Mouse (Mus musculus): ENCODE measurements around the gene St3gal4. TPM values are rescaled to one million over a fixed set of nuclear protein-coding genes. Genes with fewer than 3 reads are reported as not detected.

The St3gal4 gene
- polyA plus RNA-seq, 2 experiments = 14.5 to 35.6 TPM

DNA sequence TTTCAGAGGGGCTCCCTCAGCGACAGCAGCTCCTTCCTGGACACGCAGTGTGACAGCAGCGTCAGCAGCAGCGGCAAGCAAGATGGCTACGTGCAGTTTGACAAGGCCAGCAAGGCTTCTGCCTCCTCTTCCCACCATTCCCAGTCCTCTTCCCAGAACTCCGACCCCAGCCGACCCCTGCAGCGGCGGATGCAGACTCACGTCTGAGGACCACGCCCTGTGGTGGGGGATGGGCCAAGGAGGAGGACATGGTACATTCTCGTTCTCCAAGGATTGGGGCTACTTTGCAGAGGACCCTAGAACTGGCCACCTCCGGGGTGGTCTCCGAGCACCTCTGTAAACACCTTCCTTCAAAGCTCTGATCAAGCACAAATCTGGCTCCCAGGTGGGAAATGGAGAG lies 84.0 kb downstream of the St3gal4 start:
- Histone ChIP-seq H3K4me2 (replicated peaks; ENCODE audit: low read depth, low read length, severe bottlenecking) (no peak overlapping the region), H3K9me3 (ENCODE audit: control insufficient read depth, low read length) (no peaks in the 10 kb centered on the region), H3K4me1 (ENCODE audit: control insufficient read depth, insufficient read depth, low read length) (no peaks in the 10 kb centered on the region), H3K9ac (ENCODE audit: low read depth, low read length, severe bottlenecking) (no peak overlapping the region), H3K27ac (replicated peaks; ENCODE audit: low read depth, low read length) (no peak overlapping the region), H3K36me3 (ENCODE audit: control insufficient read depth, insufficient read depth, low read length) (no peaks in the 10 kb centered on the region), H3K4me3 (replicated peaks; ENCODE audit: low read length) (no peak overlapping the region), H3K27me3 (ENCODE audit: control insufficient read depth, insufficient read depth, low read length) (no peaks in the 10 kb centered on the region)
- WGBS = 43% methylated on average over 14 of the region's 14 CpGs
- DNase-seq (ENCODE audit: low spot score) (no peak), ATAC-seq (ENCODE audit: low FRiP score, low read depth) (no peak)
- no peak for TF ChIP-seq POLR2A (IDR thresholded peaks at IDR 0.05; ENCODE audit: borderline replicate concordance, extremely low read depth, insufficient read depth, insufficient read length)

DNA sequence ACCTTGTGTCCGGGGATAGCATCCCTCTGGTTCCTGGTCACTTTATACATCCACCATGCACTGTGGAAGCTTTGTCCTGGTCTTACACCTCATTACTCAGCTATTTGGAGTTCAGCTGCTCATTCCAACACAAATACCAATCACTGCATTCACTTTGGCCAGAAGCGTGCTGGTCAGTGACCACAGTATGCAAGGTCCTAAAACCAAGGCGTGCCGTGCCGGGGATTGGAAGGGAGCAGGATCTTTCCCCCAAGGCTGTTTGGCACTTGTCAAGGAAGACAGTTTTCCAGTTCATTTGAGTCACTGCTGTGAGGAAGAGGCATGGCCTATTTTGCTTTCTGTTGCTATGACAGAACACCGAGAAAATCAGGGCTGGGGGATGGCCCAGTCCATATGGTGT lies 86.6 kb downstream of the St3gal4 start:
- no peak for DNase-seq (ENCODE audit: low spot score)
- Histone ChIP-seq H3K4me2 (replicated peaks; ENCODE audit: low read depth, low read length, severe bottlenecking) (no peak overlapping the region), H3K36me3 (ENCODE audit: control insufficient read depth, insufficient read depth, low read length) (no peaks in the 10 kb centered on the region; the same call in 1 of the 2 replicates), H3K9ac (ENCODE audit: low read depth, low read length, severe bottlenecking) (no peak overlapping the region), H3K4me1 (ENCODE audit: control insufficient read depth, insufficient read depth, low read length) (no peaks in the 10 kb centered on the region), H3K27me3 (ENCODE audit: control insufficient read depth, insufficient read depth, low read length) (no peaks in the 10 kb centered on the region), H3K9me3 (ENCODE audit: control insufficient read depth, low read length) (no peaks in the 10 kb centered on the region), H3K4me3 (replicated peaks; ENCODE audit: low read length) (no peak overlapping the region), H3K27ac (replicated peaks; ENCODE audit: low read depth, low read length) (no peak overlapping the region)
- no peak for TF ChIP-seq POLR2A (IDR thresholded peaks at IDR 0.05; ENCODE audit: borderline replicate concordance, extremely low read depth, insufficient read depth, insufficient read length)
- 80% methylated on average over 6 of the region's 6 CpGs for WGBS
- no peak for ATAC-seq (ENCODE audit: low FRiP score, low read depth)

DNA sequence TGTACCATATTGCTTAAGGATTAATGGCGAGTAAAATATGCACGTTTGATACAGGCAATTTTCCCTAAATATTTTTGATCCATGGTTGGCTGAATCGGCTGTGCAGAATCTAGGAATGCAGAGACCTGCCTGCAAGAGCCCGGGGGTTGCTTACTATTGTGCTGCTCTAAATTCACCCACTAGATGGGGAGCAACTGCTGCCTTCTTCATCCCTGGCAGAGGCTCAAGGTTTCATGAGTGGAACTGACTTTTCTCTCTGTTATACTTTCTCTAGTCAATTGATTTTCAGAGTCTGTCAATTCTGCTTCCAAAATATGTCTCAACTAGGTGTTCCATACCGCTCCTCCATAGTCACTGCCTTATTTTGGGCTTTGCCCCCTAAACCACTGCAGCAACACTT lies 88.2 kb downstream of the St3gal4 start:
- Histone ChIP-seq H3K4me3 (replicated peaks; ENCODE audit: low read length) (no peak overlapping the region), H3K27ac (replicated peaks; ENCODE audit: low read depth, low read length) (no peak overlapping the region), H3K27me3 (ENCODE audit: control insufficient read depth, insufficient read depth, low read length) (no peaks in the 10 kb centered on the region), H3K9ac (ENCODE audit: low read depth, low read length, severe bottlenecking) (no peak overlapping the region), H3K4me1 (ENCODE audit: control insufficient read depth, insufficient read depth, low read length) (peaks cover 8% of the 10 kb centered on the region), H3K4me2 (replicated peaks; ENCODE audit: low read depth, low read length, severe bottlenecking) (no peak overlapping the region), H3K9me3 (ENCODE audit: control insufficient read depth, low read length) (no peaks in the 10 kb centered on the region), H3K36me3 (ENCODE audit: control insufficient read depth, insufficient read depth, low read length) (no peaks in the 10 kb centered on the region; the same call in 1 of the 2 replicates)
- WGBS = 81% methylated on average over 5 of the region's 5 CpGs
- TF ChIP-seq POLR2A (IDR thresholded peaks at IDR 0.05; ENCODE audit: borderline replicate concordance, extremely low read depth, insufficient read depth, insufficient read length) = no peak
- ATAC-seq (ENCODE audit: low FRiP score, low read depth) (0 out of 2 replicates have a peak, but pooled peaks have one; percentile 45), DNase-seq (ENCODE audit: low spot score) (peak; percentile 50)

DNA sequence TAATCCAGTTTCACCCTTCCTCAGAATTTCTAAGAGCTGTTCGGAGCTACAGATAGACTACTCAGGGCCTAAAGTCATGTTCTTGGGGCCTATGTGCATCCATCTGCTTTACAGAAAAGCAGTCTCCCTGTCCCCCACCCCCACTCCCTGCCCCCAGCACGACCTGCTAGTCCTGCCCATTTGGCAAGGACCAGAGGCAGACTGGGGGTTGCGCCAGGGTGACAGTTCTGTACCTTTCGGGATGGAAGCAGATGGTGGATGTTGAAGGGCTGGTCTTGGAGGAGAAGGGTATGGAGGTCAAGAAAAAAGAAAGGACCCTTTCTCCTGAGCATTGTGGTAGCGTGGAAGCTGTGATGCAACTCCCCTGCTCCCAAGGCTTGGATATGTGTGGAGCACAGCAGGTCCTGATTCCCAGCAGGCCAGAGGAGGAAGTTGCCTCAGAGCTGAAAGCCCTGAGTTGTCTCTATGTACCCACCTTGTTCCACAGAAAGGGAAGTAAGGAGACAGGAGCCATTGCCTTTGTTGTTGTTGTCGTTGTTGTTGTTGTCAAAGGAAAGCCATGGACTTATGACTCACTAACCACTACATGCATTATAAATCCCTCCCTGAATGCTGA lies 91.6 kb downstream of the St3gal4 start:
- Histone ChIP-seq H3K4me2 (replicated peaks; ENCODE audit: low read depth, low read length, severe bottlenecking) (no peak overlapping the region), H3K4me1 (ENCODE audit: control insufficient read depth, insufficient read depth, low read length) (peaks cover 19% of the 10 kb centered on the region), H3K27me3 (ENCODE audit: control insufficient read depth, insufficient read depth, low read length) (no peaks in the 10 kb centered on the region), H3K27ac (replicated peaks; ENCODE audit: low read depth, low read length) (no peak overlapping the region), H3K9me3 (ENCODE audit: control insufficient read depth, low read length) (no peaks in the 10 kb centered on the region), H3K36me3 (ENCODE audit: control insufficient read depth, insufficient read depth, low read length) (no peaks in the 10 kb centered on the region; the same call in 1 of the 2 replicates), H3K4me3 (replicated peaks; ENCODE audit: low read length) (no peak overlapping the region), H3K9ac (ENCODE audit: low read depth, low read length, severe bottlenecking) (no peak overlapping the region)
- no peak for ATAC-seq (ENCODE audit: low FRiP score, low read depth)
- no peak for TF ChIP-seq POLR2A (IDR thresholded peaks at IDR 0.05; ENCODE audit: borderline replicate concordance, extremely low read depth, insufficient read depth, insufficient read length)
- DNase-seq (ENCODE audit: low spot score) = no peak
- WGBS = 78% methylated on average over 6 of the region's 6 CpGs

DNA sequence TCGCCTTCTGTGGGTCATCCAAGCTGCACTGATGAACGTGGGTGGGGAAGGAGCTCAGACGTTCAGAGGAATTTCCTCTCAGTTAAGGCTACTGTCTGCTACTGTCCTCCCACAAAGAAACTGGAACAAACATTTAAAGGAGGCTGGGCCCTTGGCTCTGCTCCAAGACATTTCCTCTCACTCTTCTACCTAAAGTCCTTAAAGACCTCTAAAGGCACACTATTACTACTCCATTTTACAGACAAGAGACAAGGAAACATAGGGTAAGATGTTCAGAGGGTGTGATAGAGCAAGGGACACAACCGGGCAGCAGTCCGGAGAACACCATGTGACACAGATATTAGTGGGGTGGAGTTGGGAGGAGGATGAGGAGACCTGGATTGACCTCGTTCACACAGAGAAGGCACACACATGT lies 92.2 kb downstream of the St3gal4 start:
- DNase-seq (ENCODE audit: low spot score) (no peak), ATAC-seq (ENCODE audit: low FRiP score, low read depth) (no peak)
- Histone ChIP-seq H3K4me1 (ENCODE audit: control insufficient read depth, insufficient read depth, low read length) (peaks cover 19% of the 10 kb centered on the region), H3K9me3 (ENCODE audit: control insufficient read depth, low read length) (no peaks in the 10 kb centered on the region), H3K4me3 (replicated peaks; ENCODE audit: low read length) (no peak overlapping the region), H3K27me3 (ENCODE audit: control insufficient read depth, insufficient read depth, low read length) (no peaks in the 10 kb centered on the region), H3K9ac (ENCODE audit: low read depth, low read length, severe bottlenecking) (no peak overlapping the region), H3K4me2 (replicated peaks; ENCODE audit: low read depth, low read length, severe bottlenecking) (no peak overlapping the region), H3K36me3 (ENCODE audit: control insufficient read depth, insufficient read depth, low read length) (no peaks in the 10 kb centered on the region; the same call in 1 of the 2 replicates), H3K27ac (replicated peaks; ENCODE audit: low read depth, low read length) (no peak overlapping the region)
- TF ChIP-seq POLR2A (IDR thresholded peaks at IDR 0.05; ENCODE audit: borderline replicate concordance, extremely low read depth, insufficient read depth, insufficient read length) = no peak
- WGBS = 57% methylated on average over 6 of the region's 6 CpGs
